Mouse (Mus musculus) ES-E14 (cell line): ENCODE results near the gene Insc. TPM values are rescaled to one million over a fixed set of nuclear protein-coding genes. Genes with fewer than 3 reads are reported as not detected.

Experiments
- DNase-seq: peaks from one replicate; pipeline ENCODE4 v3.0.0-alpha.2; 2013; ENCODE audit warnings: low read depth, low spot score
- H3K27ac ChIP-seq: 2 replicates; pipeline ENCODE4 v1.5.1; 2012; ENCODE audit warnings: low read depth, mild to moderate bottlenecking, low read length, moderate library complexity, mixed read lengths; ENCODE audit not compliant: poor library complexity, insufficient read depth, severe bottlenecking
- H3K36me3 ChIP-seq: 2 replicates; pipeline ENCODE4 v1.6.1; 2012; ENCODE audit warnings: mild to moderate bottlenecking, low read length, moderate library complexity, mixed read lengths; ENCODE audit not compliant: control insufficient read depth, poor library complexity, insufficient read depth, severe bottlenecking
- H3K4me1 ChIP-seq, 2 experiments: fragments of 150-350 bp in 1 of 2; sonication (generic) in 1 of 2; 2 replicates each; pipeline ENCODE4 v1.6.1; 2012; ENCODE audit warnings: low read length in 2 of 2, mild to moderate bottlenecking in 1 of 2, mixed read lengths in 1 of 2; ENCODE audit not compliant: control insufficient read depth in 2 of 2, insufficient read depth in 2 of 2, poor library complexity in 1 of 2
- H3K4me3 ChIP-seq, 2 experiments: fragments of 150-350 bp in 1 of 2; sonication (generic) in 1 of 2; 2 replicates each; pipeline ENCODE4 v1.5.1; 2012; ENCODE audit warnings: low read length in 2 of 2, low read depth in 1 of 2, mild to moderate bottlenecking in 1 of 2, mixed read lengths in 1 of 2; ENCODE audit not compliant: insufficient read depth in 1 of 2, poor library complexity in 1 of 2, severe bottlenecking in 1 of 2
- H3K9ac ChIP-seq: 2 replicates; pipeline ENCODE4 v1.6.1; 2012; ENCODE audit warnings: low read depth, mild to moderate bottlenecking, low read length, mixed read lengths; ENCODE audit not compliant: poor library complexity, insufficient read depth, severe bottlenecking
- H3K9me3 ChIP-seq: fragments of 150-350 bp; sonication (generic); 2 replicates; pipeline ENCODE4 v1.6.1; 2012; ENCODE audit warnings: low read depth, mild to moderate bottlenecking, low read length; ENCODE audit not compliant: control insufficient read depth, insufficient read depth
- CHD2 ChIP-seq: IDR thresholded peaks from 2 replicates; pipeline ENCODE4 v1.6.1; 2014; ENCODE audit warnings: mild to moderate bottlenecking, low read depth, low read length, inconsistent platforms
- HCFC1 ChIP-seq: IDR thresholded peaks from 2 replicates; pipeline ENCODE4 v1.6.1; 2012; ENCODE audit warnings: low read length, inconsistent platforms, borderline replicate concordance; ENCODE audit not compliant: insufficient read depth
- MAFK ChIP-seq: IDR thresholded peaks from 2 replicates; pipeline ENCODE4 v1.6.1; 2014; ENCODE audit warnings: mild to moderate bottlenecking, low read depth, low read length, inconsistent platforms; ENCODE audit not compliant: insufficient read depth
- ZC3H11A ChIP-seq: IDR thresholded peaks from 2 replicates; pipeline ENCODE4 v1.6.1; 2012; ENCODE audit warnings: low read depth, mild to moderate bottlenecking, inconsistent platforms, low read length, borderline replicate concordance
- ZNF384 ChIP-seq: IDR thresholded peaks from 2 replicates; pipeline ENCODE4 v1.6.1; 2012; ENCODE audit warnings: low read depth, low read length, inconsistent platforms
- in situ Hi-C, 2 experiments: fragments of 600-800 bp; cut with MboI; formaldehyde crosslinking; loops; one replicate each; pipeline ENCODE4 v1.15.1; 2025; ENCODE audit warnings: low sequenced_read_pairs in 2 of 2, inconsistent platforms in 1 of 2; ENCODE audit not compliant: unreplicated experiment in 2 of 2
- total RNA-seq: library from RNA; depleted of rRNA; stranded (reverse); fragments of 300-350 nt; gene quantifications from 2 replicates; pipeline ENCODE4 v1.2.3, GENCODE M21; 2012

The Insc gene
- total RNA-seq, 1 experiment: 1.7 TPM

GRCm38 (mm10) chr7:114792026-114792425 lies 48.5 kb downstream of the Insc start:
- no peak for DNase-seq
- no peak overlapping the region for H3K27ac ChIP-seq
- no peaks in the 10 kb centered on the region for H3K4me1 ChIP-seq
- TF ChIP-seq HCFC1: no peak
- TF ChIP-seq ZNF384: no peak
- TF ChIP-seq MAFK: no peak
- in situ Hi-C loops: no loop called here
- H3K36me3 ChIP-seq: no peaks in the 10 kb centered on the region
- no peaks in the 10 kb centered on the region for H3K9me3 ChIP-seq
- no peak overlapping the region for H3K9ac ChIP-seq
- no peak overlapping the region for H3K4me3 ChIP-seq

GRCm38 (mm10) chr7:114794400-114794799 lies 50.9 kb downstream of the Insc start:
- Histone ChIP-seq H3K9me3 (no peaks in the 10 kb centered on the region), H3K4me1 (no peaks in the 10 kb centered on the region), H3K4me3 (no peak overlapping the region), H3K27ac (no peak overlapping the region), H3K36me3 (no peaks in the 10 kb centered on the region), H3K9ac (no peak overlapping the region)
- TF ChIP-seq ZC3H11A: no peak
- TF ChIP-seq MAFK: no peak
- TF ChIP-seq ZNF384: no peak
- TF ChIP-seq HCFC1: no peak
- TF ChIP-seq CHD2: no peak
- no peak for DNase-seq
- in situ Hi-C loops: no loop called here

- no peak overlapping the region for H3K4me3 ChIP-seq
- H3K9me3 ChIP-seq: no peaks in the 10 kb centered on the region
- H3K36me3 ChIP-seq: no peaks in the 10 kb centered on the region
- no peak for DNase-seq
- in situ Hi-C loops: no loop called here
- H3K9ac ChIP-seq: no peak overlapping the region
- H3K4me1 ChIP-seq: no peaks in the 10 kb centered on the region
- TF ChIP-seq MAFK (no peak), ZNF384 (no peak), HCFC1 (no peak), CHD2 (no peak), ZC3H11A (no peak)
- H3K27ac ChIP-seq: no peak overlapping the region
These were observed 59.1 kb downstream of the Insc start for GRCm38 (mm10) chr7:114802576-114802975.

- no peak for TF ChIP-seq HCFC1
- TF ChIP-seq ZNF384: no peak
- no peak for TF ChIP-seq MAFK
- TF ChIP-seq CHD2: no peak
- TF ChIP-seq ZC3H11A: no peak
- H3K36me3 ChIP-seq: no peaks in the 10 kb centered on the region
- H3K9me3 ChIP-seq: no peaks in the 10 kb centered on the region
- no peaks in the 10 kb centered on the region for H3K4me1 ChIP-seq
- no peak overlapping the region for H3K27ac ChIP-seq
- no peak overlapping the region for H3K4me3 ChIP-seq
- H3K9ac ChIP-seq: no peak overlapping the region
- no peak for DNase-seq
- in situ Hi-C loops: no loop called here
These were observed 61.8 kb downstream of the Insc start for GRCm38 (mm10) chr7:114805311-114805710.

- Histone ChIP-seq H3K27ac (no peak overlapping the region), H3K36me3 (no peaks in the 10 kb centered on the region), H3K9me3 (no peaks in the 10 kb centered on the region), H3K4me1 (no peaks in the 10 kb centered on the region), H3K9ac (no peak overlapping the region), H3K4me3 (no peak overlapping the region)
- no peak for DNase-seq
- TF ChIP-seq MAFK (no peak), HCFC1 (no peak), ZNF384 (no peak), ZC3H11A (no peak), CHD2 (no peak)
- in situ Hi-C loops: no loop called here
These were observed 63.8 kb downstream of the Insc start for GRCm38 (mm10) chr7:114807343-114807742.
